Comparison of ENCODE assay signal across 25 mouse cellular contexts in the genomic region with DNA sequence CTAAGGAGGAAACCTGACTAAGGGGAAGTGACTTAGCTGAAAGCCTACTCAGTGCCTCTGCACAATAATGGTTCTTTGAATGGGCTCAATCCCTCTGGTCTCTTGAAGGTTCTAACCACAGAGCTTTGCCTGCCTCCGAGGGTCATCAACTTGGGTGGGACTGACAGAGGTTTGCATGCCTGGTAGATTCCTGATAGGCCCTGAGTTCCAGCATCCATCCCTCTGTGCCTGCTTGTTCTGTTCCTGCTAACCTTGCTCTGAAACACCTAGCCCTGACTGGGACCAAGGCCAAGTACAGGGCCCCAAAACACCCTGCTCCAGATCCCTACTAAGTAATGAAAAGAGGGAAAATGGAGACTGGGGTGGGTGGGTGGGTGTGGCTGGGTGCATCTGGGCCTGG. TPM values are rescaled to one million over a fixed set of nuclear protein-coding genes. Genes with fewer than 3 reads are reported as not detected.
A peak's percentile ranks its signal among the peaks of the same experiment; 100 is the strongest.
DNase-seq lines count a peak whose midpoint lies in the region; ATAC-seq and TF ChIP-seq lines count a peak whose summit lies in the region.
"Had no signal": no experiment of that assay in that cellular context is flagged by ENCODE, and none has a peak within 500 bp of the region (broad histone marks: within the 10 kb centered on the region; RNA-seq: fewer than 3 reads in every experiment).

No protein-coding gene starts in this region.

- H3K9me3 ChIP-seq in erythroblast, embryonic 14.5 days (ENCODE audit: control insufficient read depth, low read length), result no peaks in the 10 kb centered on the region; the same call in 1 of the 2 replicates
- H3K9me3 ChIP-seq in hindbrain, embryonic 15.5 days, result no peaks in the 10 kb centered on the region
- no peaks in the 10 kb centered on the region for H3K9me3 ChIP-seq in hindbrain, embryonic 11.5 days (ENCODE audit: control insufficient read depth, low read length)
- H3K9me3 ChIP-seq: forebrain, embryonic 13.5 days; intestine, embryonic 15.5 days had no signal

- no peak overlapping the region for H3K9ac ChIP-seq in hindbrain, embryonic 15.5 days
- H3K9ac ChIP-seq in hindbrain, embryonic 11.5 days (ENCODE audit: low read depth, low read length), result no peak overlapping the region
- H3K9ac ChIP-seq: forebrain, embryonic 13.5 days; hindbrain, embryonic 14.5 days; intestine, embryonic 15.5 days had no signal

- TF ChIP-seq CTCF in left cerebral cortex, adult 2 months (IDR thresholded peaks at IDR 0.05), result no peak

- H3K4me1 ChIP-seq in erythroblast, embryonic 14.5 days (ENCODE audit: control insufficient read depth), result peaks cover 56% of the 10 kb centered on the region
- H3K4me1 ChIP-seq in hindbrain, embryonic 15.5 days (replicated peaks), result no peaks in the 10 kb centered on the region
- H3K4me1 ChIP-seq in hindbrain, embryonic 11.5 days (replicated peaks; ENCODE audit: control insufficient read depth, insufficient read depth, low read length), result no peaks in the 10 kb centered on the region
- H3K4me1 ChIP-seq: intestine, embryonic 15.5 days had no signal

- H3K4me3 ChIP-seq in erythroblast, embryonic 14.5 days (replicated peaks), result peak overlapping the region; percentile 25
- no peak overlapping the region for H3K4me3 ChIP-seq in hindbrain, embryonic 15.5 days
- H3K4me3 ChIP-seq in hindbrain, embryonic 11.5 days (ENCODE audit: low read depth, low read length), result no peak overlapping the region
- no peak overlapping the region for H3K4me3 ChIP-seq in left cerebral cortex, adult 2 months
- H3K4me3 ChIP-seq: forebrain, embryonic 13.5 days; gastrocnemius, adult 2 months; heart, adult 2 months; intestine, embryonic 15.5 days had no signal

- H3K27me3 ChIP-seq in erythroblast, embryonic 14.5 days (ENCODE audit: control insufficient read depth), result peaks cover 26% of the 10 kb centered on the region
- H3K27me3 ChIP-seq in hindbrain, embryonic 15.5 days, result no peaks in the 10 kb centered on the region
- peaks cover 6% of the 10 kb centered on the region; the same call in 1 of the 2 replicates for H3K27me3 ChIP-seq in hindbrain, embryonic 11.5 days (ENCODE audit: control insufficient read depth, insufficient read depth, low read length)

- ATAC-seq in erythroblast, adult 5-6 weeks (replicated peaks; ENCODE audit: low FRiP score, poor library complexity, severe bottlenecking), result no peak
- no peak for ATAC-seq in hindbrain, embryonic 15.5 days (ENCODE audit: low FRiP score, low read depth)
- no peak for ATAC-seq in hindbrain, embryonic 11.5 days (ENCODE audit: low FRiP score)
- ATAC-seq: activated CD4-positive, CD25-positive, alpha-beta regulatory T cell, adult 4 months; forebrain, embryonic 13.5 days; intestine, embryonic 15.5 days had no signal

- intact Hi-C loops in left cerebral cortex, adult 2 months (cut with DNase I), result loop anchor here (5.0 kb wide), 1 partner anchor 121 kb away; no protein-coding TSS in a partner anchor
- intact Hi-C loops in left cerebral cortex, postnatal 36 days (cut with DNase I), result no loop called here

- no peak overlapping the region for H3K4me2 ChIP-seq in hindbrain, embryonic 15.5 days
- H3K4me2 ChIP-seq in hindbrain, embryonic 11.5 days (replicated peaks; ENCODE audit: low read depth, low read length), result no peak overlapping the region
- H3K4me2 ChIP-seq: forebrain, embryonic 13.5 days; heart, embryonic 11.5 days; hindbrain, embryonic 14.5 days; intestine, embryonic 15.5 days had no signal

- 91% methylated on average over 1 of the region's 1 CpGs for WGBS in hindbrain, embryonic 15.5 days
- WGBS in hindbrain, embryonic 11.5 days, result 87% methylated on average over 1 of the region's 1 CpGs

- peaks cover 58% of the 10 kb centered on the region for H3K36me3 ChIP-seq in erythroblast, embryonic 14.5 days (ENCODE audit: control insufficient read depth)
- H3K36me3 ChIP-seq in hindbrain, embryonic 15.5 days, result no peaks in the 10 kb centered on the region
- no peaks in the 10 kb centered on the region for H3K36me3 ChIP-seq in hindbrain, embryonic 11.5 days (ENCODE audit: control insufficient read depth, insufficient read depth, low read length)
- H3K36me3 ChIP-seq: intestine, embryonic 15.5 days had no signal

- DNase-seq in hindbrain, embryonic 11.5 days (ENCODE audit: low spot score), result no peak
- DNase-seq in left cerebral cortex, adult 2 months (ENCODE audit: extremely low spot score in 1 of 2, low spot score in 2 of 2), result no peak
- no peak for DNase-seq in left cerebral cortex, postnatal 36 days (ENCODE audit: low spot score in 2 of 2)
- DNase-seq in gastrocnemius, postnatal 25 days, result no peak
- DNase-seq: adrenal gland, adult 8-10 months; adrenal gland, postnatal 25 days; cerebellum, adult 11-12 months; cerebellum, adult 8-10 months; cerebellum, postnatal 36 days; gastrocnemius, adult 2 months; gastrocnemius, postnatal 14 days had no signal

- H3K27ac ChIP-seq in hindbrain, embryonic 15.5 days (replicated peaks), result 0 out of 2 replicates have a peak overlapping the region, but pooled peaks have one; percentile 39
- no peak overlapping the region for H3K27ac ChIP-seq in hindbrain, embryonic 11.5 days (ENCODE audit: low read depth, low read length)
- H3K27ac ChIP-seq in left cerebral cortex, adult 2 months, result peak overlapping the region; percentile 32; the same call in 1 of the 2 replicates
- H3K27ac ChIP-seq: forebrain, embryonic 13.5 days; gastrocnemius, adult 2 months; heart, adult 2 months; hindbrain, embryonic 14.5 days; intestine, embryonic 15.5 days had no signal

RNA-seq across cellular contexts. Expression of a gene that starts 3.6 kb away (rescaled TPM):
- 0.09 and 1.1 TPM in 2 replicates for polyA plus RNA-seq in erythroblast, embryonic 14.5 days (2012)
- total RNA-seq in erythroblast, adult 5-6 weeks (2015; ENCODE audit: low replicate concordance), result 28.2 and 42.2 TPM in 2 replicates
- 17.0 and 21.0 TPM in 2 replicates for total RNA-seq in erythroblast, adult 5-6 weeks (2017; ENCODE audit: low replicate concordance)
- polyA plus RNA-seq in hindbrain, embryonic 15.5 days (2015; fragmentation: Nextera tagmentation; extraction: Ambion mirVana), result 0.83 and 2.3 TPM in 2 replicates
- not detected in 2 replicates for polyA plus RNA-seq in hindbrain, embryonic 11.5 days (2014; fragmentation: Nextera tagmentation; extraction: Ambion mirVana)
- total RNA-seq in left cerebral cortex, adult 2 months (2021), result 1 to 10 TPM; 1.7 TPM
- total RNA-seq in left cerebral cortex, postnatal 36 days (2021), result 1 to 10 TPM in 1 of 2 experiments, under 1 TPM in 1; 0.72 to 1.0 TPM
- not detected for total RNA-seq in gastrocnemius, postnatal 25 days (2021)
- total RNA-seq: adrenal gland, postnatal 25 days; ES-E14; gastrocnemius, adult 2 months; gastrocnemius, postnatal 14 days; hematopoietic stem cell, adult 5-6 weeks had no signal
- polyA plus RNA-seq: activated CD4-positive, CD25-positive, alpha-beta regulatory T cell, adult 4 months; heart, postnatal 0 days had no signal

RNA-seq across cellular contexts. Expression of a gene that starts 7.2 kb away (rescaled TPM):
- 130,484 and 191,888 TPM in 2 replicates for polyA plus RNA-seq in erythroblast, embryonic 14.5 days (2012)
- total RNA-seq in erythroblast, adult 5-6 weeks (2015; ENCODE audit: low replicate concordance), result 143,341 and 149,783 TPM in 2 replicates
- total RNA-seq in erythroblast, adult 5-6 weeks (2017; ENCODE audit: low replicate concordance), result 224,706 and 268,423 TPM in 2 replicates
- 6,860 and 8,722 TPM in 2 replicates for polyA plus RNA-seq in hindbrain, embryonic 15.5 days (2015; fragmentation: Nextera tagmentation; extraction: Ambion mirVana)
- polyA plus RNA-seq in hindbrain, embryonic 11.5 days (2014; fragmentation: Nextera tagmentation; extraction: Ambion mirVana), result 5,394 and 5,453 TPM in 2 replicates
- total RNA-seq in left cerebral cortex, adult 2 months (2021), result 100 to 1,000 TPM; 271 to 300 TPM
- total RNA-seq in left cerebral cortex, postnatal 36 days (2021), result 100 to 1,000 TPM; 345 to 363 TPM
- total RNA-seq in gastrocnemius, postnatal 25 days (2021), result 1,000 to 10,000 TPM in 1 of 2 experiments, 100 to 1,000 TPM in 1; 358 to 1,609 TPM

RNA-seq across cellular contexts. Expression of a gene that starts 16.7 kb away (rescaled TPM):
- polyA plus RNA-seq in erythroblast, embryonic 14.5 days (2012), result 7.5 and 8.6 TPM in 2 replicates
- 294 and 334 TPM in 2 replicates for total RNA-seq in erythroblast, adult 5-6 weeks (2015; ENCODE audit: low replicate concordance)
- total RNA-seq in erythroblast, adult 5-6 weeks (2017; ENCODE audit: low replicate concordance), result 138 and 139 TPM in 2 replicates
- polyA plus RNA-seq in hindbrain, embryonic 15.5 days (2015; fragmentation: Nextera tagmentation; extraction: Ambion mirVana), result 0.51 and 0.95 TPM in 2 replicates
- 6.7 and 7.2 TPM in 2 replicates for polyA plus RNA-seq in hindbrain, embryonic 11.5 days (2014; fragmentation: Nextera tagmentation; extraction: Ambion mirVana)
- total RNA-seq in left cerebral cortex, adult 2 months (2021), result not detected
- not detected for total RNA-seq in left cerebral cortex, postnatal 36 days (2021)
- not detected for total RNA-seq in gastrocnemius, postnatal 25 days (2021)
- total RNA-seq: adrenal gland, adult 8-10 months; gastrocnemius, adult 2 months; hematopoietic stem cell, adult 5-6 weeks had no signal
- polyA plus RNA-seq: activated CD4-positive, CD25-positive, alpha-beta regulatory T cell, adult 4 months had no signal

RNA-seq across cellular contexts. Expression of a gene that starts 20.1 kb away (rescaled TPM):
- 387,305 and 409,151 TPM in 2 replicates for polyA plus RNA-seq in erythroblast, embryonic 14.5 days (2012)
- total RNA-seq in erythroblast, adult 5-6 weeks (2015; ENCODE audit: low replicate concordance), result 59,368 and 63,767 TPM in 2 replicates
- 14,861 and 24,674 TPM in 2 replicates for total RNA-seq in erythroblast, adult 5-6 weeks (2017; ENCODE audit: low replicate concordance)
- polyA plus RNA-seq in hindbrain, embryonic 15.5 days (2015; fragmentation: Nextera tagmentation; extraction: Ambion mirVana), result 2,663 and 3,254 TPM in 2 replicates
- 2,798 and 2,861 TPM in 2 replicates for polyA plus RNA-seq in hindbrain, embryonic 11.5 days (2014; fragmentation: Nextera tagmentation; extraction: Ambion mirVana)
- total RNA-seq in left cerebral cortex, adult 2 months (2021), result 100 to 1,000 TPM; 247 to 343 TPM
- total RNA-seq in left cerebral cortex, postnatal 36 days (2021), result 100 to 1,000 TPM; 361 to 431 TPM
- total RNA-seq in gastrocnemius, postnatal 25 days (2021), result 1,000 to 10,000 TPM in 1 of 2 experiments, 100 to 1,000 TPM in 1; 451 to 2,047 TPM
- total RNA-seq: ES-E14 had no signal

RNA-seq across cellular contexts. Expression of a gene that starts 27.3 kb away (rescaled TPM):
- 158 and 188 TPM in 2 replicates for polyA plus RNA-seq in erythroblast, embryonic 14.5 days (2012)
- total RNA-seq in erythroblast, adult 5-6 weeks (2015; ENCODE audit: low replicate concordance), result 7.9 and 8.8 TPM in 2 replicates
- 0.68 and 2.2 TPM in 2 replicates for total RNA-seq in erythroblast, adult 5-6 weeks (2017; ENCODE audit: low replicate concordance)
- polyA plus RNA-seq in hindbrain, embryonic 15.5 days (2015; fragmentation: Nextera tagmentation; extraction: Ambion mirVana), result 31.5 and 46.1 TPM in 2 replicates
- polyA plus RNA-seq in hindbrain, embryonic 11.5 days (2014; fragmentation: Nextera tagmentation; extraction: Ambion mirVana), result 3,064 and 3,380 TPM in 2 replicates
- total RNA-seq in left cerebral cortex, adult 2 months (2021), result not detected
- total RNA-seq in left cerebral cortex, postnatal 36 days (2021), result not detected
- not detected for total RNA-seq in gastrocnemius, postnatal 25 days (2021)
- total RNA-seq: adrenal gland, adult 8-10 months; adrenal gland, postnatal 25 days; ES-E14; gastrocnemius, adult 2 months; gastrocnemius, postnatal 14 days; heart, adult 2 months; heart, postnatal 25 days; hematopoietic stem cell, adult 5-6 weeks had no signal
- polyA plus RNA-seq: activated CD4-positive, CD25-positive, alpha-beta regulatory T cell, adult 4 months; gonadal fat pad, adult 2 months; heart, adult 2 months had no signal

Comparison
In these comparisons a context has a peak if more than half of its experiments do, and no peak if none do; other contexts are left out.
1. RNA of a gene that starts 3.6 kb away (total RNA-seq): 17.0 to 42.2 TPM in erythroblast, adult 5-6 weeks; 1.7 TPM in left cerebral cortex, adult 2 months, 0.72 to 1.0 TPM in left cerebral cortex, postnatal 36 days and not detected in gastrocnemius, postnatal 25 days; every median in the first group is over 4 times any median in the second.
2. RNA of a gene that starts 7.2 kb away (total RNA-seq): 143,341 to 268,423 TPM in erythroblast, adult 5-6 weeks; 358 to 1,609 TPM in gastrocnemius, postnatal 25 days, 345 to 363 TPM in left cerebral cortex, postnatal 36 days and 271 to 300 TPM in left cerebral cortex, adult 2 months; every median in the first group is over 10 times any median in the second.
3. RNA of a gene that starts 16.7 kb away (total RNA-seq): 138 to 334 TPM in erythroblast, adult 5-6 weeks; not detected in left cerebral cortex, postnatal 36 days, not detected in left cerebral cortex, adult 2 months and not detected in gastrocnemius, postnatal 25 days; every median in the first group is over 10 times any median in the second.